Mouse (Mus musculus): ENCODE results near the gene Ttll9.

Gene Ttll9

DNA sequence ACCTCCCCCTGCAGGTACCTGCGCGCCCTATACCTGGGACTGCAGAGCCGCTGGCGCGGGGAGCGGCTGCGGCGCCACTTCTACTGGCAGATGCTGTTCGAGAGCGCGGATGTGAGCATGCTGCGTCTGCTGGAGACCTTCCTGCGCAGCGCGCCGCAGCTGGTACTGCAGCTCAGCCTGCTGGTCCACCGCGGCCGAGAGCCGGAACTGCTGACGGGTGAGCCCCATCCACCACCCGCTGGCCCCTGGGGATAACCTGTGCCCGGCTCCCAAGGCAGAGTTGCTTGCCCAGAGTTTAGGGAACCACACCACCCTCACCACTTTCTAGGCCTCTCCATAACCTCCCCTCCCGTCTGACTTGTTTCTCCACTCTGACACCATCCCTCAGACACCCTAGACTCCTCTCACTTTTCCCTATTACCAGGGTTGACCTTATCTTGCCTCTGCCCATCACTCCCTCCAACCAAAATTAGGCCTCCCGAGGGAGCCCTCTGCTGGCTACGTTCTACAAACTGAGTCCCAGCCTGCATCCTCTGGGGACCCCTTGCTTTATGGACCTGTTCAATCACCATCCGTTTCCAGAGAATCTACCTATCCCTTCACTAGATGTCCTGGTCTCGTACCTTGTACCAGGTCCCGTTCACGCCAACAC, 90.5 kb downstream of the Ttll9 start:
- DNase-seq = no peak

DNA sequence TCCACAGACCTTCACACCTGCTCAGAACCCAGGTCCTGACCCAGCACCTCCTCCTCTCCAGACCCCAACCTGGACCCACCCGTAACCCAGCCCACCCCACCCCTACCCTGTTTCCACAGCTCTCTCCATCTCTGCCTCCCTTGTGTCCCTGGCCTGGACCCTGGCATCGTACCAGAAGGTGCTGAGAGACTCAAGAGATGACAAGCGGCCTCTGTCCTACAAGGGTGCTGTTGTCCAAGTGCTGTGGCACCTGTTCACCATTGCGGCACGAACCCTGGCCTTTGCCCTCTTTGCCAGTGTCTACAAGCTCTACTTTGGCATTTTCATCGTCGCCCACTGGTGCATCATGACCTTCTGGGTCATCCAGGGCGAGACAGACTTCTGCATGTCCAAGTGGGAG, 91.6 kb downstream of the Ttll9 start:
- DNase-seq = no peak

DNA sequence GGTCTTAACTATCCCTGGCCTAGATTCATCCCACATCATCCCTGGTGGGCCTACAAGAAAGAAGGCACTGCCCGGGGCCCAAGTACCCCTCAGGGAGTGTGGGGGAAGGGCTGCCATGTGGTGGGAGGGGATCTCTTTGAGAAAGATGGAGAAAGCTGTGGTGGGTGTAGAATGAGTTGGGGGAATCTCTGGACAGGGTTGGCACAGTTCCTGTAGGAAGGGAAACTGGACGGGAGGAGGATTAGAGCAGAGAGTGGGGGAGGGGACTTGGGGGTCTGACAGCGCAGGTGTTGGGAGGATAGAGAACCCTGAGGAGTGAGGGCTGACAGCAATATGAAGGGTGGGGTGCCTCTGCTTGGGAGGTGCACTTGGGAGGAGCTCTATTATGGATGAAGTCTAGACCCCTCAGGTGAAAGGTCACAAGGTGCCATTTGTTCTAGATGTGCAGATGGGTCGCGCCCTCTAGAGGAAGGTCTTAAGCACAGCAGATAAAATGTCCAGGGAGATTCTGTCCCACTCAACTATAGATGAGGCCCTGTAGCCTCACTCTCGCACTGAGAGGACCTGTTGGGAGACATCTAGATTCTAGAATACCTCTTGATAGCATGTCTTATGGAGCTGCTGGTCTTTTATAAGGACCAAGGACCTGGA, 93.1 kb downstream of the Ttll9 start:
- DNase-seq = no peak
